Mouse (Mus musculus) lung, embryonic 16.5 days (tissue): ENCODE results near the gene Dkk2. TPM values are rescaled to one million over a fixed set of nuclear protein-coding genes. Genes with fewer than 3 reads are reported as not detected.

Experiments used
- ATAC-seq: fragments of 200-750 bp; cut with Nextera tagmentation; 2 replicates; pipeline ENCODE4 v1.8.0; 2017; ENCODE audit warnings: low read depth, mild to moderate bottlenecking, moderate library complexity
- H3K27ac ChIP-seq: fragments of 300-500 bp; sonication (generic); 2 replicates; pipeline ENCODE4 v1.5.1; 2014; ENCODE audit warnings: mild to moderate bottlenecking, control low read depth, low read length
- H3K27me3 ChIP-seq: fragments of 300-500 bp; sonication (generic); 2 replicates; pipeline ENCODE4 v1.6.1; 2014; ENCODE audit warnings: low read depth, low read length, mixed read lengths; ENCODE audit not compliant: control insufficient read depth, insufficient read depth
- H3K36me3 ChIP-seq: fragments of 300-500 bp; sonication (generic); 2 replicates; pipeline ENCODE4 v1.6.1; 2014; ENCODE audit warnings: low read length; ENCODE audit not compliant: control insufficient read depth, insufficient read depth
- H3K4me1 ChIP-seq: fragments of 300-500 bp; sonication (generic); replicated peaks from 2 replicates; pipeline ENCODE4 v1.6.1; 2014; ENCODE audit warnings: low read length, mixed read lengths; ENCODE audit not compliant: control insufficient read depth, insufficient read depth
- H3K4me2 ChIP-seq: fragments of 300-500 bp; sonication (generic); 2 replicates; pipeline ENCODE4 v1.6.1; 2014; ENCODE audit warnings: low read depth, low read length, control low read depth
- H3K4me3 ChIP-seq: fragments of 300-500 bp; sonication (generic); 2 replicates; pipeline ENCODE4 v1.5.1; 2014; ENCODE audit warnings: mild to moderate bottlenecking, low read length, control low read depth
- H3K9ac ChIP-seq: fragments of 300-500 bp; sonication (generic); 2 replicates; pipeline ENCODE4 v1.6.1; 2014; ENCODE audit warnings: low read length, control low read depth
- H3K9me3 ChIP-seq: fragments of 300-500 bp; sonication (generic); 2 replicates; pipeline ENCODE4 v1.6.1; 2016; ENCODE audit warnings: low read length; ENCODE audit not compliant: control insufficient read depth
- WGBS: fragments of 180-500 bp; shearing (Covaris S2); extraction: QIAGEN DNeasy Blood & Tissue Kit; methylation state at CpG from one replicate; pipeline ENCODE4 v1.1.7; 2014; 5-methylcytosine and 5-hydroxymethylcytosine counted together
- polyA plus RNA-seq: library from polyadenylated mRNA; unstranded; fragments of >200 nt; fragmentation: Nextera tagmentation; extraction: Ambion mirVana; gene quantifications from 2 replicates; pipeline ENCODE4 v1.2.1, GENCODE M21; 2015

The Dkk2 gene
- polyA plus RNA-seq, 1 experiment from 2014 or later = 3.1 TPM

DNA sequence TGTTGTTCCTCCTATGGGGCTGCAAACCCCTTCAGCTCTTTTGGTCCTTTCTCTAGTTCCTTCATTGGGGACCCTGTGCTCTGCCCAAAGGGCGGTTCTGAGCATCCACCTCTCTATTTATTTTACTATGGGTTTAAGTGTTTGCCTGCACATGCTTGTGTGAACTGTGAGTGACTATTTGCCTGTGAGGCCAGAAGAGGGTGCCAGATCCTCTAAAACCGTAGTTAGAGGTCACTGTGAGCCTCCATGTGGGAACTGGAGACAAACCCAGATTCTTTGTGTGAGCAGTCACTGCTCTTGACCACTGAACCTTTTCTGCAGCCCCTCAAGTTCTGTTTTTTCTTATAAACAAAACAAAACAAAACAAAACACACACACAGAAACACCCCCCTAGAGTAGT is 14.1 kb upstream of the Dkk2 start:
- Histone ChIP-seq H3K36me3 (no peaks in the 10 kb centered on the region), H3K27ac (no peak overlapping the region), H3K4me3 (no peak overlapping the region), H3K9ac (no peak overlapping the region), H3K4me1 (no peaks in the 10 kb centered on the region), H3K9me3 (no peaks in the 10 kb centered on the region), H3K4me2 (no peak overlapping the region), H3K27me3 (no peaks in the 10 kb centered on the region)
- ATAC-seq = no peak
- 40% methylated on average over 2 of the region's 2 CpGs for WGBS

DNA sequence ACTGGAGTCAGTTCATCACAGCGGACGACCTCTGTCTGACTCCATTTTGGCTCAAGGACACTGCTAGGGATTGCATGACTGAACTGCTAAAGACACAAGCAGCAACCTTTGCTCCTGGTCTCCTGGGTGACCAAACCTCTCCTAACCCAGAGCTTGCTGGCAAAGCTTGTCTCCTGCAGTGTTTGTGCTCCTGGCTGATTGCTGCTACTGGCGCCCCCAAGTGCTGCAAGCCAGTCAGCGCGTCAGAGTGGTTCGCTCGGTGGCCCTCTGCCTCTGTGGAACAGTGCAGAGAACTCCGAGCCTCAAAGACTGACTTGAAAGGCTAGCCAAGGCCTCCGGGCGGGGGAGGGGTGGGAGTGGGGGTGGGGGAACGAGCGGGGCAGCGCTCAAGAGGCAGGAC is 1.1 kb upstream of the Dkk2 start:
- Histone ChIP-seq H3K27me3 (peaks cover 32% of the 10 kb centered on the region), H3K4me1 (peaks cover 26% of the 10 kb centered on the region), H3K27ac (no peak overlapping the region), H3K4me3 (peak overlapping the region; percentile 50), H3K9ac (peak overlapping the region; percentile 28; the same call in 1 of the 2 replicates), H3K4me2 (peak overlapping the region; percentile 69), H3K9me3 (no peaks in the 10 kb centered on the region), H3K36me3 (no peaks in the 10 kb centered on the region)
- WGBS = 3% methylated on average over 12 of the region's 13 CpGs
- peak; percentile 86 for ATAC-seq

DNA sequence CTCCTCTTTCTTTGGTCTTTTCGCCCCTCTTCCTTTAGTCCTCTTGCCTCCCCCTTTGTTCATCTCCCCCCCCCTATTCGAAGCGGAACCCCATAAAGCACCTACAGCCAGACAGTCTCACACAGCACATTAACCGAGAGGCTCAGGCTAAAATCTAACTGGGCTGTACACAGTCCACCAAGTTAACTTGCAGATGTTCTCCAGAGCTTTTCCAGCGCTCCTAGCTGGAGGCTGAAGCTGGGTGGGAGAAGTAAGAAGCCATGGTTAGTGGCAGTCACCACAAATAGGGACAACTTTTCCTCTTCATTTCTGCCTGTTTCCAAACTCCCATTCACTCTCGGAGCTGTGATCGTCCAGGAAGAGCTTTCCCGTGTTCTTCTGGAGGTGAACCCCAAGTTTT is 412 bp upstream of the Dkk2 start:
- Histone ChIP-seq H3K4me2 (peak overlapping the region; percentile 69), H3K9me3 (no peaks in the 10 kb centered on the region), H3K27me3 (peaks cover 32% of the 10 kb centered on the region), H3K36me3 (no peaks in the 10 kb centered on the region), H3K4me1 (peaks cover 26% of the 10 kb centered on the region), H3K9ac (no peak overlapping the region), H3K4me3 (peak overlapping the region; percentile 50), H3K27ac (no peak overlapping the region)
- 3% methylated on average over 8 of the region's 8 CpGs for WGBS
- no peak for ATAC-seq

DNA sequence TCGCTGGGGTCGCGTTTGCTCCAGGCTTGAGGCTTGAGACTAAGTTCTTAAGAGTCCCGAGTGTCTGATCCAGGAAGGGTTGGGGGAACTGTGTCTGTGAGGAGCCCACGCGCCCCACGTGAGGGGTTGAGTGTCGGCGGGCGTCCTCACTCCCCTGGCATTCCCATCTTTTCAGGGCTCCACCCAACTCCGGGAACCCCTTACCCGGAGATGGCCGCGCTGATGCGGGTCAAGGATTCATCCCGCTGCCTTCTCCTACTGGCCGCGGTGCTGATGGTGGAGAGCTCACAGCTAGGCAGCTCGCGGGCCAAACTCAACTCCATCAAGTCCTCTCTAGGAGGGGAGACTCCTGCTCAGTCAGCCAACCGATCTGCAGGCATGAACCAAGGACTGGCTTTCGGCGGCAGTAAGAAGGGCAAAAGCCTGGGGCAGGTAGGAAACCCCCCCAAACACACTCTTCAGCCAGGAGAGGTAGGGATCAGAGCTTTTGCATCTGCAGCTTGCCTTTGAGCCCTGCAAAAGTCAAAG is 795 bp downstream of the Dkk2 start:
- ATAC-seq = no peak
- Histone ChIP-seq H3K4me1 (peaks cover 26% of the 10 kb centered on the region), H3K9ac (0 out of 2 replicates have a peak overlapping the region, but pooled peaks have one; percentile 34), H3K4me3 (peak overlapping the region; percentile 50), H3K27ac (no peak overlapping the region), H3K4me2 (peak overlapping the region; percentile 69), H3K27me3 (peaks cover 32% of the 10 kb centered on the region), H3K9me3 (no peaks in the 10 kb centered on the region), H3K36me3 (no peaks in the 10 kb centered on the region)
- WGBS = under 1% methylated on average over 23 of the region's 23 CpGs

DNA sequence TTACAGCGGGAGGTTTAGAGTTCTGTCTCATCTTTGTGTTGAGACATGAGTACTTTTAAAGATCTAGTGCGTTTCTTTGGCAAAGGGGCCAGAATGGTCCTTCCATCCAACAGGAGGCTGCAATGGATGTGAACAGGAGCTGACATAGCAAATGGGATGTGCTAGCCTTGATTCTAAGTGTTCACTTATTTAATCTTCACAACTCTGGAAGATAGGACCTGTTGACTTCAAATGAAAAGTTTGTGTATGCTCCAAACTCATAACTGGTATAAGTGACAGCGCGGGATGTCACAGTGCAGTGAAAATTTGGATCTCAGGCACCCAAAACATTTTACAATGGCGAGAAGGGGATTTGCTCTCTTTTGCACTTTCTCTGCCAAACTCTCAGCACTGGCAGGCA is 1.4 kb downstream of the Dkk2 start:
- ATAC-seq = no peak
- no peak overlapping the region for H3K27ac ChIP-seq
- H3K4me1 ChIP-seq = peaks cover 26% of the 10 kb centered on the region
- H3K4me2 ChIP-seq = peak overlapping the region; percentile 69
- peak overlapping the region; percentile 50 for H3K4me3 ChIP-seq
- 26% methylated on average over 5 of the region's 5 CpGs for WGBS
- H3K9ac ChIP-seq = no peak overlapping the region
- peaks cover 32% of the 10 kb centered on the region for H3K27me3 ChIP-seq
- H3K36me3 ChIP-seq = no peaks in the 10 kb centered on the region
- no peaks in the 10 kb centered on the region for H3K9me3 ChIP-seq

DNA sequence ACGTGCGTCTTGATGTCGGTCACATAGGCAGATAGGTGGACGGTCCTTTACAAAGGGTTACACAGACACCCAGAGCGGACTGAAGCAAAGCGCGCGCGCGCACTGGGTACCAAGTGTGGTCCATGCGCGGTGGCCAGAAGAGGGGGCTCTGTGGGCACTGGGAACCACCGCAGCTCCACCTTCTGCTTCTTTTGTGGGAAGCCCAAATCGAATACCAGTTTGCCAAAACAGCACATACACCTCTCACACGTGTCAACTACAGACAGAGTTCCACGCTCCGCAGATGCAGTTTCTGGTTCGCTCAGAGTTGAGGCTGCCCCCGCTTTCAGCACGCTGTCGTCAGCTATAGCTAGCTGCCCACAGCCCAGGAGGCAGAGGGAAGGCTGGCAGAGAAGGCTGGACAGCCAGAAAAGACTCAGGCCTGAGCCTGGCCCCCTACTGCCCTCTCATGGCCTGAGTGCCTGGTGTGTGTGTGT is 2.0 kb downstream of the Dkk2 start:
- Histone ChIP-seq H3K27ac (no peak overlapping the region), H3K4me2 (peak overlapping the region; percentile 68), H3K36me3 (no peaks in the 10 kb centered on the region), H3K9ac (peak overlapping the region; percentile 26), H3K27me3 (peaks cover 32% of the 10 kb centered on the region), H3K4me1 (peaks cover 26% of the 10 kb centered on the region), H3K4me3 (peak overlapping the region; percentile 45), H3K9me3 (no peaks in the 10 kb centered on the region)
- WGBS = 1% methylated on average over 21 of the region's 21 CpGs
- peak; percentile 47; the same call in 1 of the 2 replicates for ATAC-seq

DNA sequence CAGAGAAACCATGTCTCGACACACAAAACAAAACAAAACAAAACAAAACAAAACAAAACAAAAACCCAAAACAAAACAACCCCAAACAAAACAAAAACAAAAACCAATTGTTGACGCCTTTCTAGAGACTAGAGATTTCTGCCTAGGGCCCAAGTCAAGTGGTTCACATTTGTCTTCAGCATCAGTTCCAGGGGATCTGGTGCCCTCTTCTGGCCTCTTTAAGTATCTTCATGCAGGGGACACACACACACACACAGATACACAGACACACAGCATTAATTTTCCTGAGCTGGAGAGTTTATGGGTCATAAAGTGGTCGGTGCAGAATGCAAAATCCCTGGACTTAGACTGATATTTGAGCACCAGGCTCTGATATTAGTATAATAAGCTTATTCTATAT is 7.9 kb downstream of the Dkk2 start:
- WGBS = 89% methylated on average over 3 of the region's 3 CpGs
- no peaks in the 10 kb centered on the region for H3K4me1 ChIP-seq
- H3K27me3 ChIP-seq = no peaks in the 10 kb centered on the region
- H3K27ac ChIP-seq = no peak overlapping the region
- H3K36me3 ChIP-seq = no peaks in the 10 kb centered on the region
- ATAC-seq = no peak
- H3K9ac ChIP-seq = no peak overlapping the region
- no peaks in the 10 kb centered on the region; the same call in 1 of the 2 replicates for H3K9me3 ChIP-seq
- H3K4me3 ChIP-seq = no peak overlapping the region
- H3K4me2 ChIP-seq = no peak overlapping the region

DNA sequence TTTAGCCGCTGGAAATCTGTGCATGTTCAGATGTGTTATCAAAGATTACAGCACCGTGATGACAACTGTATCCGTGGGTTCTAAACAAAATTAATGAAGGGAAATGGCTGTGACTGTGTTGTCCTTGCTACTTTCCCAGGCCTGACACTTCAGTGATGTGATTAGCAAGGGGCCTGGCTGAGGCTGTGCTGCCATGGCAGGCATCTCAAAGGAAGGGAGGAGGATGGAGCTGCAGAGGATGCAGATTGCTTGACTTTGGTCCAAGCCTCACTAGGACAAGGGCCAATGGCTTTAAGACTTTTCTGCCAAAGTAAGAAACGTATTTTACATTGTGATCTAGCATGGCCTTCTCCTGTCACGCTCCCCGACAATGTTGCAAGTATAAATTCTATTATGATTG is 11.2 kb downstream of the Dkk2 start:
- Histone ChIP-seq H3K27ac (no peak overlapping the region), H3K27me3 (no peaks in the 10 kb centered on the region), H3K9me3 (no peaks in the 10 kb centered on the region; the same call in 1 of the 2 replicates), H3K4me3 (no peak overlapping the region), H3K9ac (no peak overlapping the region), H3K4me1 (no peaks in the 10 kb centered on the region), H3K4me2 (no peak overlapping the region), H3K36me3 (no peaks in the 10 kb centered on the region)
- WGBS = 37% methylated on average over 6 of the region's 6 CpGs
- no peak for ATAC-seq

DNA sequence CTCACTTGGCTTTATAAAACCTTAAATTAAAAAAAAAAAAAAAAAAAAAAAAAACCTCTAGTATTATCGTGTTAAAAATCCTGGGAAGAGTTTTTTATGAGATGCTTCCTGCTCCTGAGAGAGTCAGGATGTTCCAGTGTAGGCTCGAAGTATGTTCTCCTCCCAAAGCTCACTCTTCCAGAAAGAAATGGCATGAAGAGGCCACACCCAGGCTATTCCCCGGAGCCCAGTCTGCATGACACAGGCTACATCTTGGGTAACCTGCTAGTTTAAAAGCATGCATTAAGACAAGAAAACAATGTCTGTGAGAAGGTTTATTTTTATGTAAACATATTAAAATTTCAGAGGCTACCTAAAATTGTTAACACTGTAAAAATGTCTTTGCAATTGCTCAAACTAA is 15.7 kb downstream of the Dkk2 start:
- Histone ChIP-seq H3K4me1 (peaks cover 5% of the 10 kb centered on the region), H3K27me3 (no peaks in the 10 kb centered on the region), H3K9me3 (no peaks in the 10 kb centered on the region), H3K4me2 (no peak overlapping the region), H3K27ac (no peak overlapping the region), H3K9ac (no peak overlapping the region), H3K4me3 (no peak overlapping the region), H3K36me3 (no peaks in the 10 kb centered on the region)
- WGBS = 54% methylated on average over 3 of the region's 3 CpGs
- ATAC-seq = no peak
